Mouse (Mus musculus): Measurements from ENCODE around the gene Cdk20. TPM values are rescaled to one million over a fixed set of nuclear protein-coding genes. Genes with fewer than 3 reads are reported as not detected.

The Cdk20 gene
- polyA plus RNA-seq, 2 experiments, result 12.3 to 19.9 TPM

DNA sequence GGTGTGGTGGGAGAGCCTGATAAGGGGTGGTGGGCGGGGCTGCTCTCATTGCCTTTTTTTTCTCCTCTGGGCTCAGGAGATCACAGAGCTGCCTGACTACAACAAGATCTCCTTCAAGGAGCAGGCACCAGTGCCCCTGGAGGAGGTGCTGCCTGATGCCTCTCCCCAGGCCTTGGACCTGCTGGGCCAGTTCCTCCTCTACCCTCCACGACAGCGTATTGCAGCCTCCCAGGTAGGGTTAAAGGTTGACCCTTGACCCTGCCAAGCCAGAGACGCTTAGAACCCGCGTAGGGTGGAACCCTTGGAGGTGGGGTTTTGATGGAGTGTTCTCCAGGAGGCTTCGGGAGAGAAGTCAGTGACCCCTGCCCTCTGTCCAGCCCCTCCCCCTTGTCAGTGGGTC is 5.7 kb downstream of the Cdk20 start:
- H3K4me3 ChIP-seq (replicated peaks; ENCODE audit: low read length), result no peak overlapping the region
- no peak for TF ChIP-seq POLR2A (IDR thresholded peaks at IDR 0.05; ENCODE audit: borderline replicate concordance, extremely low read depth, insufficient read depth, insufficient read length)
- ATAC-seq (ENCODE audit: low FRiP score, low read depth), result no peak

DNA sequence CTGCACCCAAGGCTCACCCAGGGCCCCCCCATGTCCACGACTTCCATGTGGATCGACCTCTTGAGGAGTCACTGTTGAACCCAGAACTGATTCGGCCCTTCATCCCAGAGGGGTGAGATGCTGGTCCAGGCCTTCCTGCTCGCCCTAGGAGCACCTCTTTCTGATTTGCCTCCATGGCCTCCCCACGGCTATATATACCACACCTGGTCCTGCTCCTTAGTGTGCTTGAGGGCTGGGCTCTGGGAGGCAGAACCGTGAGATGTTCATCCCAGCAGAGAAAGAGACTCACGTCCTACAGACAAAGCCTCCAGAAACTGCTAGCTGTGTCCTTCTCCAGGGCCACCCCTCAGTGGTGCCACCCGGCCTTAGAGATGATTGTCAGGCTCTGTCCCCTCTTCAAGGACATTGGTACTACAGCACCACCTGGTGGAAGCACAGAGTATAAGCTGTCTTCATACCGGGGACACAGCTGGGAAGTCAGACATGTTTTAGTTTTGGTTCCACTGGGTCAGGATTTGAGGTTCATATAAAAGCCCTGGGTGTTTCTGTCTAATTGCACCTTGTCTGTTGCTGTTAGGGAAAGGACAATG is 6.8 kb downstream of the Cdk20 start:
- H3K9me3 ChIP-seq (ENCODE audit: control insufficient read depth, low read length), result no peaks in the 10 kb centered on the region
- ATAC-seq (ENCODE audit: low FRiP score, low read depth) (peak; percentile 70), DNase-seq (ENCODE audit: low spot score) (peak; percentile 61)
- WGBS, result 59% methylated on average over 9 of the region's 9 CpGs
- H3K4me3 ChIP-seq (replicated peaks; ENCODE audit: low read length), result no peak overlapping the region
- no peak for TF ChIP-seq POLR2A (IDR thresholded peaks at IDR 0.05; ENCODE audit: borderline replicate concordance, extremely low read depth, insufficient read depth, insufficient read length)
- H3K4me1 ChIP-seq (ENCODE audit: control insufficient read depth, insufficient read depth, low read length), result no peaks in the 10 kb centered on the region
- peaks cover 11% of the 10 kb centered on the region; the same call in 1 of the 2 replicates for H3K36me3 ChIP-seq (ENCODE audit: control insufficient read depth, insufficient read depth, low read length)
- H3K27me3 ChIP-seq (ENCODE audit: control insufficient read depth, insufficient read depth, low read length), result no peaks in the 10 kb centered on the region
- no peak overlapping the region for H3K4me2 ChIP-seq (replicated peaks; ENCODE audit: low read depth, low read length, severe bottlenecking)
- no peak overlapping the region for H3K27ac ChIP-seq (replicated peaks; ENCODE audit: low read depth, low read length)
- no peak overlapping the region for H3K9ac ChIP-seq (ENCODE audit: low read depth, low read length, severe bottlenecking)

More for the DNA sequence above, 5.7 kb downstream of the Cdk20 start:
- H3K9me3 ChIP-seq (ENCODE audit: control insufficient read depth, low read length), result no peaks in the 10 kb centered on the region
- DNase-seq (ENCODE audit: low spot score), result no peak
- H3K27ac ChIP-seq (replicated peaks; ENCODE audit: low read depth, low read length), result no peak overlapping the region
- H3K9ac ChIP-seq (ENCODE audit: low read depth, low read length, severe bottlenecking), result no peak overlapping the region
- no peaks in the 10 kb centered on the region for H3K27me3 ChIP-seq (ENCODE audit: control insufficient read depth, insufficient read depth, low read length)
- 65% methylated on average over 7 of the region's 7 CpGs for WGBS
- H3K4me2 ChIP-seq (replicated peaks; ENCODE audit: low read depth, low read length, severe bottlenecking), result no peak overlapping the region
- H3K4me1 ChIP-seq (ENCODE audit: control insufficient read depth, insufficient read depth, low read length), result no peaks in the 10 kb centered on the region
- peaks cover 11% of the 10 kb centered on the region; the same call in 1 of the 2 replicates for H3K36me3 ChIP-seq (ENCODE audit: control insufficient read depth, insufficient read depth, low read length)

DNA sequence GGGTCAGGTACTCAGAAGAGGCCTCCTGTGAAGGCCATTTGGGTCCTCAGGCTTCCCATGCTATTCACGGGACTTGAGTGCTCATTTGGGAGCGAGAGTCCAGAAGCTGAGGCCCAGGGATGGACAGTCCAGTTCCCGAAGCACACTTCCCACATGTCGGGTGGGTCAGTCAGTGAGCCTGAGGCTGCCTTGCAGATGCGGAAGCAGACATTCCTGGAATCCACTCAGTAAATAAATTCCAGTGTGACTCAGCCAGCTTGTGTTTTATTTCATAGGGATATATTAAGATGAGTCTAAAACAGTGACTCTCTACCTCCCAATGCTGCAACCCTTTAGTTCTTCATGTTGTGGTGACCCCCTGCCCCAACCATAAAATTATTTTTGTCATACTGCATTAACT is 7.4 kb downstream of the Cdk20 start:
- Histone ChIP-seq H3K27ac (replicated peaks; ENCODE audit: low read depth, low read length) (no peak overlapping the region), H3K36me3 (ENCODE audit: control insufficient read depth, insufficient read depth, low read length) (peaks cover 11% of the 10 kb centered on the region; the same call in 1 of the 2 replicates), H3K9ac (ENCODE audit: low read depth, low read length, severe bottlenecking) (no peak overlapping the region), H3K27me3 (ENCODE audit: control insufficient read depth, insufficient read depth, low read length) (no peaks in the 10 kb centered on the region), H3K4me1 (ENCODE audit: control insufficient read depth, insufficient read depth, low read length) (no peaks in the 10 kb centered on the region), H3K9me3 (ENCODE audit: control insufficient read depth, low read length) (no peaks in the 10 kb centered on the region), H3K4me3 (replicated peaks; ENCODE audit: low read length) (no peak overlapping the region), H3K4me2 (replicated peaks; ENCODE audit: low read depth, low read length, severe bottlenecking) (no peak overlapping the region)
- TF ChIP-seq POLR2A (IDR thresholded peaks at IDR 0.05; ENCODE audit: borderline replicate concordance, extremely low read depth, insufficient read depth, insufficient read length), result no peak
- no peak for DNase-seq (ENCODE audit: low spot score)
- 78% methylated on average over 5 of the region's 5 CpGs for WGBS
- ATAC-seq (ENCODE audit: low FRiP score, low read depth), result no peak

DNA sequence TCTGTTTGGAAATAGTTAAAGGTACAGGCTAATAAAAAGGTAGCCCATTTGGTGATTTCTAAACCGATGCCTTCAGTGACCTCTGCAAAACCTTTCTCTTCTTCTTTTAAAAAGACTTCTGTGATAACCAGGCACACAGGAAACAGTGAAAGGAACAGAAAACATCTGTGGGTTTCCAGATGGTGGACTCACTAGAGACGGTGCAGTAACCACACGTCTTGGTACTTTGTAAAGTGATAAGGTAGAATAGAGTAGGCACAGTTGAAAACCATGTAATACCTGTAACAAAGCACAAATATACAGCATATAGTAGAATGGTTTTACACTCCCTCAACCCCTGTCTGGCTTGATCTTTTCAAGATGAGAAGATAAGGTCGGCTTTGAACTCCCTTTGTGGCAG is 8.5 kb downstream of the Cdk20 start:
- 61% methylated on average over 4 of the region's 4 CpGs for WGBS
- ATAC-seq (ENCODE audit: low FRiP score, low read depth) (no peak), DNase-seq (ENCODE audit: low spot score) (no peak)
- no peaks in the 10 kb centered on the region for H3K4me1 ChIP-seq (ENCODE audit: control insufficient read depth, insufficient read depth, low read length)
- H3K4me2 ChIP-seq (replicated peaks; ENCODE audit: low read depth, low read length, severe bottlenecking), result no peak overlapping the region
- H3K36me3 ChIP-seq (ENCODE audit: control insufficient read depth, insufficient read depth, low read length), result peaks cover 11% of the 10 kb centered on the region; the same call in 1 of the 2 replicates
- no peaks in the 10 kb centered on the region for H3K9me3 ChIP-seq (ENCODE audit: control insufficient read depth, low read length)
- TF ChIP-seq POLR2A (IDR thresholded peaks at IDR 0.05; ENCODE audit: borderline replicate concordance, extremely low read depth, insufficient read depth, insufficient read length), result no peak
- no peak overlapping the region for H3K27ac ChIP-seq (replicated peaks; ENCODE audit: low read depth, low read length)
- H3K4me3 ChIP-seq (replicated peaks; ENCODE audit: low read length), result no peak overlapping the region
- H3K9ac ChIP-seq (ENCODE audit: low read depth, low read length, severe bottlenecking), result no peak overlapping the region
- no peaks in the 10 kb centered on the region for H3K27me3 ChIP-seq (ENCODE audit: control insufficient read depth, insufficient read depth, low read length)

DNA sequence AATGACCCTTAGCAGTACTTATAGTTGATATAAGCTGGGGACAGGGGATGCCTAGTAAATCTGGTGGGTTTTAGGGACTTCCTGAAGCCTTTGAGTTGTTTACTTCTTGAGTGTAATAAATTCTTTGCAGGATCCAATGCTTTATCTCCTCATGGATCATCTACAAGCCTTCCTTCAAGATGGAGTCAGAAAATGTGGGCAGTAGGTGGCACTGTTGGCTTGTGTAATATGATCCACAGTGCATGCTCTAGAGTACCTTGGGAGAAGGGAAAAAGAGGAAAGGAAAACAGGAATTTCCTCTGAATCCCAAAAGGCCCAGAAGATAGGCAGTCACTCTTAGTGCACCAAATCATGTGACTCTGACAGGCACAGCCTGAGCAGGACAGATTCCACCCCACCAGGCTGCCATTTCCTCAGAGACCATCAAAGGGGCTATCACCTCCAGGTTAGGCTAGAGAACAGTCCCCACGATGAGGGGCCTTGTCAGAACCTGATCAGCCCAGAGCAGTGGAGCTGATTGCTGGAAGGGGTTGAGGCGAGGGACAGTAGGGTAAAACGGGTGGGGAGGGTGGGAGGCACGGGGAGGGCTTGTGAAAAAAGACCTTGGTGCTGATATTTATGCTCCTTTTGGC is 11.3 kb downstream of the Cdk20 start:
- H3K4me1 ChIP-seq (ENCODE audit: control insufficient read depth, insufficient read depth, low read length), result no peaks in the 10 kb centered on the region
- no peaks in the 10 kb centered on the region for H3K27me3 ChIP-seq (ENCODE audit: control insufficient read depth, insufficient read depth, low read length)
- no peak overlapping the region for H3K4me2 ChIP-seq (replicated peaks; ENCODE audit: low read depth, low read length, severe bottlenecking)
- H3K36me3 ChIP-seq (ENCODE audit: control insufficient read depth, insufficient read depth, low read length), result peaks cover 5% of the 10 kb centered on the region; the same call in 1 of the 2 replicates
- ATAC-seq (ENCODE audit: low FRiP score, low read depth), result no peak
- H3K4me3 ChIP-seq (replicated peaks; ENCODE audit: low read length), result no peak overlapping the region
- no peak overlapping the region for H3K27ac ChIP-seq (replicated peaks; ENCODE audit: low read depth, low read length)
- TF ChIP-seq POLR2A (IDR thresholded peaks at IDR 0.05; ENCODE audit: borderline replicate concordance, extremely low read depth, insufficient read depth, insufficient read length), result no peak
- WGBS, result 47% methylated on average over 4 of the region's 4 CpGs
- H3K9me3 ChIP-seq (ENCODE audit: control insufficient read depth, low read length), result no peaks in the 10 kb centered on the region
- peak; percentile 58 for DNase-seq (ENCODE audit: low spot score)
- no peak overlapping the region for H3K9ac ChIP-seq (ENCODE audit: low read depth, low read length, severe bottlenecking)

All from limb, embryonic 14.5 days (tissue).